Mouse (Mus musculus) stomach, embryonic 15.5 days (tissue): ENCODE data around the gene Armcx6. TPM values are rescaled to one million over a fixed set of nuclear protein-coding genes. Genes with fewer than 3 reads are reported as not detected.
A peak's percentile ranks its signal among the peaks of the same experiment; 100 is the strongest.
"Not testable (repeated sequence)": the region's sequence is repeated elsewhere in the genome, so short reads cannot be mapped to it uniquely, and the experiment has no call there.

ENCODE experiments used
- ATAC-seq: fragments of 200-750 bp; cut with Nextera tagmentation; 2 replicates; pipeline ENCODE4 v1.8.0; 2017; ENCODE audit warnings: low read depth, moderate number of reproducible peaks, moderate TSS enrichment; ENCODE audit not compliant: insufficient read depth, low FRiP score
- H3K27ac ChIP-seq: fragments of 300-500 bp; sonication (generic); 2 replicates; pipeline ENCODE4 v1.5.1; 2015; ENCODE audit warnings: mild to moderate bottlenecking, inconsistent platforms
- H3K27me3 ChIP-seq: fragments of 300-500 bp; sonication (generic); replicated peaks from 2 replicates; pipeline ENCODE4 v1.6.1; 2015; ENCODE audit warnings: inconsistent platforms
- H3K36me3 ChIP-seq: fragments of 300-500 bp; sonication (generic); 2 replicates; pipeline ENCODE4 v1.6.1; 2015; ENCODE audit warnings: inconsistent platforms
- H3K4me1 ChIP-seq: fragments of 300-500 bp; sonication (generic); 2 replicates; pipeline ENCODE4 v1.6.1; 2015; ENCODE audit warnings: inconsistent platforms
- H3K4me2 ChIP-seq: fragments of 300-500 bp; sonication (generic); 2 replicates; pipeline ENCODE4 v1.6.1; 2015; ENCODE audit warnings: mild to moderate bottlenecking, inconsistent platforms
- H3K4me3 ChIP-seq: fragments of 300-500 bp; sonication (generic); replicated peaks from 2 replicates; pipeline ENCODE4 v1.5.1; 2015; ENCODE audit warnings: inconsistent platforms
- H3K9ac ChIP-seq: fragments of 300-500 bp; sonication (generic); 2 replicates; pipeline ENCODE4 v1.6.1; 2015; ENCODE audit warnings: inconsistent platforms
- H3K9me3 ChIP-seq: fragments of 300-500 bp; sonication (generic); 2 replicates; pipeline ENCODE4 v1.6.1; 2016; ENCODE audit warnings: inconsistent platforms
- WGBS: fragments of 180-500 bp; shearing (Covaris S2); methylation state at CpG from one replicate; pipeline ENCODE4 v1.1.7; 2015; 5-methylcytosine and 5-hydroxymethylcytosine counted together
- microRNA-seq: library from miRNA; unstranded; fragments of <30 nt; microRNA quantifications from one replicate; pipeline ENCODE4, GENCODE M21; 2016
- polyA plus RNA-seq: library from polyadenylated mRNA; unstranded; fragments of >200 nt; fragmentation: Nextera tagmentation; extraction: Ambion mirVana; gene quantifications from 2 replicates; pipeline ENCODE4 v1.2.1, GENCODE M21; 2015

Gene Armcx6
- polyA plus RNA-seq, 1 experiment from 2014 or later, result 21.6 TPM

DNA sequence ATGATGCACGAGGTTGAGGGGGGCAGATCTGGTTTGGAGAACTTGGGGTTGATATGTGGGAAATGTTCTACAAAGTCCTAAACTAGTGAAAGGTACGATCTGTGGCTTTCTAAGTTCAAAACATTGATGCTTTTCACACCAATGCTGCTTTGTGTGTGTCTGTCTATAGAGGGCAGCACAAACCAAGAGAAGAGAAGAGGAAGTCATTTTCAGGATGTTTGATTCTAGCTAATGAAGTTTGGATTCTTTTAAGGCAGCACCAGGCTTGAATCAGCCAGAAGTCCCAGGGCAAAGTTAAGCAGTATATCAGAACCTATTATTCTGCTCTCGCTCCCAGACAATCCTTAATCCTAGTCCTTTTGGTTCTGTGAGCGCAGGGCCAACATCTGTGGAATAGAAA, 21.4 kb downstream of the Armcx6 start:
- H3K4me2 ChIP-seq, result no peak overlapping the region
- no peaks in the 10 kb centered on the region for H3K27me3 ChIP-seq
- no peaks in the 10 kb centered on the region for H3K4me1 ChIP-seq
- no peaks in the 10 kb centered on the region for H3K9me3 ChIP-seq
- WGBS, result 29% methylated on average over 4 of the region's 4 CpGs
- H3K27ac ChIP-seq, result no peak overlapping the region
- no peak overlapping the region for H3K4me3 ChIP-seq
- no peak for ATAC-seq
- no peak overlapping the region for H3K9ac ChIP-seq
- H3K36me3 ChIP-seq, result no peaks in the 10 kb centered on the region

- not testable (repeated sequence) for H3K27me3 ChIP-seq, H3K9me3 ChIP-seq, H3K4me1 ChIP-seq, H3K27ac ChIP-seq, H3K4me2 ChIP-seq, H3K4me3 ChIP-seq, H3K36me3 ChIP-seq, H3K9ac ChIP-seq
- 24% methylated on average over 2 of the region's 2 CpGs for WGBS
- ATAC-seq, result peak; percentile 31; the same call in 1 of the 2 replicates
Measured at GRCm38 (mm10) chrX:134723762-134724161, 27.5 kb downstream of the Armcx6 start.

DNA sequence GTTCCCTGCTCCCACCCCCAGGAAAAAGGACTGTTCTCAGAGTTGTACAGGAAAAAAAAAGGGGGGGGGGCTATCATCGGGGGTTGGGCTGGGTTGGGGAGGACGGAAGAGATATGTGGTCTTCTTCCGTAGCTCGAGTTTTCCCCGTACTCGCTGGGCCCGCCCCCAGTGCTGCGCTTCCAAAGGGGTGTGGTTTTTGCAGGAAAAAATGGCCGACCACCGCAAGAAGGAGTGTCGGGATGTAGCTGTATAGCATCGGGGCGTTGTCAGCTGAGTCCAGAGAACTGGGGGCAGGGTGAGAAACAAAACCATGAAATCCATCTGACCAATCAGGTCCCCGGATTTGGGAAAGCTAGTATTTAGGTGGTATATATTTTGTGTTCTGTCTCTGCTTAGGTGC, 32.7 kb downstream of the Armcx6 start:
- Histone ChIP-seq H3K4me1 (no peaks in the 10 kb centered on the region), H3K27me3 (no peaks in the 10 kb centered on the region), H3K4me2 (peak overlapping the region; percentile 52), H3K36me3 (no peaks in the 10 kb centered on the region), H3K9ac (0 out of 2 replicates have a peak overlapping the region, but pooled peaks have one; percentile 6), H3K27ac (peak overlapping the region; percentile 93; the same call in 1 of the 2 replicates), H3K9me3 (no peaks in the 10 kb centered on the region), H3K4me3 (peak overlapping the region; percentile 51)
- ATAC-seq, result peak; percentile 74; the same call in 1 of the 2 replicates
- 18% methylated on average over 14 of the region's 14 CpGs for WGBS

GRCm38 (mm10) chrX:134717752-134718308, 33.4 kb downstream of the Armcx6 start, which contains the start of gene Armcx1:
Gene Armcx1, plus strand, starts transcription at chrX:134717963.
- Histone ChIP-seq H3K27ac (peak within 1 kb of the TSS; percentile 93), H3K9me3 (no peaks in the 10 kb centered on the region), H3K27me3 (no peaks in the 10 kb centered on the region), H3K9ac (0 out of 2 replicates have a peak within 1 kb of the TSS, but pooled peaks have one; percentile 6), H3K36me3 (no peaks in the 10 kb centered on the region), H3K4me2 (peak within 1 kb of the TSS; percentile 52), H3K4me1 (no peaks in the 10 kb centered on the region), H3K4me3 (peak within 1 kb of the TSS; percentile 51)
- peak; percentile 96 for ATAC-seq
- 18% methylated on average over 16 of the region's 16 CpGs for WGBS

DNA sequence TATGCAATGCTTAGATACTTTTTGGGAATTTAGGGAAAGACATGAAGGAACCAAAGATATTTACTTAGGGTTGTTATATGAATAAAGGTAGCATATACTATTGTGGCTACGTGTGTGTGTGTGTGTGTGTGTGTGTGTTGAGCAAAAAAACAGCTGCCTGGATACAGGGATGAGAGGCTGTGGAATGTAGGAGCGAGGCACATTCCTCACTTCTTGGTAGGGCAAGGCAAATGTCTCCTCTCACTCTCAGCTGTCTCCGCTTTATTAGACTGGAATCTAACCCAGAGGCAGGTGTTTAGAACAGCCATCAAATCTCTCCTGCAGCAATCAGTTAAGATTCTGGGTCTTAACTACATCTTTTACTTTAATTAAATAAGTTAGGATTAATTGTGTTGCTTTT, 34.4 kb downstream of the Armcx6 start:
- WGBS, result 35% methylated on average over 3 of the region's 3 CpGs
- no peaks in the 10 kb centered on the region for H3K9me3 ChIP-seq
- no peak overlapping the region for H3K4me2 ChIP-seq
- no peaks in the 10 kb centered on the region for H3K36me3 ChIP-seq
- H3K4me1 ChIP-seq, result no peaks in the 10 kb centered on the region
- H3K9ac ChIP-seq, result no peak overlapping the region
- no peak overlapping the region for H3K4me3 ChIP-seq
- H3K27me3 ChIP-seq, result no peaks in the 10 kb centered on the region
- ATAC-seq, result no peak
- no peak overlapping the region for H3K27ac ChIP-seq

Small RNAs within 50 kb of the gene (microRNA-seq; reads per million reads assigned to microRNA genes)
- 0.77 reads per million for gene Mir7093

Other genes with a start within 250 kb of the Armcx6 start
- 90.9 and 105 TPM in 2 replicates for gene Timm8a1, start 209.6 kb downstream of the Armcx6 start, polyA plus RNA-seq
- 2.4 and 3.3 TPM in 2 replicates for gene Btk, start 167.8 kb downstream of the Armcx6 start, polyA plus RNA-seq
- gene Rpl36a, start 165.8 kb downstream of the Armcx6 start, polyA plus RNA-seq, result 379 and 399 TPM in 2 replicates
- gene Gla, start 150.3 kb downstream of the Armcx6 start, polyA plus RNA-seq, result 6.1 and 7.7 TPM in 2 replicates
- 136 and 138 TPM in 2 replicates for gene Hnrnph2, start 150.2 kb downstream of the Armcx6 start, polyA plus RNA-seq
- gene Armcx4, start 64.9 kb downstream of the Armcx6 start, polyA plus RNA-seq, result 3.3 and 3.7 TPM in 2 replicates
- 50.9 and 51.9 TPM in 2 replicates for gene Armcx1, start 33.5 kb downstream of the Armcx6 start, polyA plus RNA-seq
- 79.4 and 83.4 TPM in 2 replicates for gene Armcx3, start 5.2 kb upstream of the Armcx6 start, polyA plus RNA-seq
- 53.8 and 61.9 TPM in 2 replicates for gene Armcx2, start 57.8 kb upstream of the Armcx6 start, polyA plus RNA-seq
- 0.50 and 0.83 TPM in 2 replicates for gene Nxf2, start 213.3 kb upstream of the Armcx6 start, polyA plus RNA-seq